Mouse (Mus musculus): Measurements from ENCODE around the gene Olfr1281.
"Not testable (repeated sequence)": the region's sequence is repeated elsewhere in the genome, so short reads cannot be mapped to it uniquely, and the experiment has no call there.

Olfr1281 gene

GRCm38 (mm10) chr2:111326220-111326619, at the start of gene Olfr1281:
Gene Olfr1281 (plus strand): TSS chr2:111326520.
- DNase-seq (ENCODE audit: low spot score in 2 of 2) = no peak

- no peak for DNase-seq (ENCODE audit: low spot score in 2 of 2)
These were observed 36.5 kb upstream of the Olfr1281 start, which contains the start of gene Olfr1278 for GRCm38 (mm10) chr2:111289836-111290235. Gene Olfr1278 (plus strand): TSS chr2:111290136.

- no peak for DNase-seq (ENCODE audit: low spot score in 2 of 2)
These were observed 27.8 kb upstream of the Olfr1281 start for GRCm38 (mm10) chr2:111298541-111298940.

- DNase-seq (ENCODE audit: low spot score in 2 of 2) = no peak
These were observed 25.9 kb upstream of the Olfr1281 start, which contains the start of gene Olfr1279 for GRCm38 (mm10) chr2:111300374-111300773. Gene Olfr1279 (plus strand): TSS chr2:111300635.

- DNase-seq (ENCODE audit: low spot score in 2 of 2) = no peak
These were observed 12.6 kb upstream of the Olfr1281 start, which contains the start of gene Olfr1280 for GRCm38 (mm10) chr2:111313717-111314116. Gene Olfr1280 (plus strand): TSS chr2:111314017.

- not testable (repeated sequence) for DNase-seq (ENCODE audit: low spot score in 2 of 2)
These were observed 7.4 kb downstream of the Olfr1281 start for GRCm38 (mm10) chr2:111333721-111334120.

GRCm38 (mm10) chr2:111335976-111336375, 9.7 kb downstream of the Olfr1281 start, which contains the start of gene Olfr1282:
Gene Olfr1282 (minus strand): TSS chr2:111336076.
- DNase-seq (ENCODE audit: low spot score in 2 of 2) = no peak

- DNase-seq (ENCODE audit: low spot score in 2 of 2) = no peak
These were observed 40.2 kb downstream of the Olfr1281 start, which contains the start of gene Olfr1283 for GRCm38 (mm10) chr2:111366490-111366889. Gene Olfr1283 (plus strand): TSS chr2:111366790.

GRCm38 (mm10) chr2:111375222-111375621, 48.9 kb downstream of the Olfr1281 start, which contains the start of gene Olfr1284:
Gene Olfr1284 (plus strand): TSS chr2:111375522.
- no peak for DNase-seq (ENCODE audit: low spot score in 2 of 2)
